Mouse (Mus musculus): ENCODE results near the gene Dnttip1.

GRCm38 (mm10) chr2:164815821-164816220 lies 70.0 kb downstream of the Dnttip1 start:
- no peak for TF ChIP-seq CTCF (IDR thresholded peaks at IDR 0.05; ENCODE audit: borderline replicate concordance, extremely low read depth, insufficient read depth, insufficient read length)
- no peak for TF ChIP-seq POLR2A (IDR thresholded peaks at IDR 0.05; ENCODE audit: borderline replicate concordance, extremely low read depth, insufficient read depth, insufficient read length, poor library complexity, severe bottlenecking)

All from brain, embryonic 14.5 days (tissue).